Mouse (Mus musculus) liver, adult (tissue): ENCODE results near the gene Rbm20.

ENCODE experiments used
- GATA4 ChIP-seq: IDR thresholded peaks from 2 replicates; pipeline ENCODE4 v1.6.1; 2014; ENCODE audit warnings: mild to moderate bottlenecking, low read length; ENCODE audit not compliant: insufficient replicate concordance

Rbm20 gene

GRCm38 (mm10) chr19:53869427-53870385, 192.6 kb downstream of the Rbm20 start:
- no peak for TF ChIP-seq GATA4

GRCm38 (mm10) chr19:53870568-53870967, 193.5 kb downstream of the Rbm20 start:
- no peak for TF ChIP-seq GATA4

GRCm38 (mm10) chr19:53871502-53871901, 194.4 kb downstream of the Rbm20 start:
- no peak for TF ChIP-seq GATA4

- no peak for TF ChIP-seq GATA4
Measured at GRCm38 (mm10) chr19:53872994-53873713, 196.0 kb downstream of the Rbm20 start.

- no peak for TF ChIP-seq GATA4
Measured at GRCm38 (mm10) chr19:53875246-53875645, 198.1 kb downstream of the Rbm20 start.

- TF ChIP-seq GATA4 = no peak
Measured at GRCm38 (mm10) chr19:53877779-53878178, 200.7 kb downstream of the Rbm20 start.

- no peak for TF ChIP-seq GATA4
Measured at GRCm38 (mm10) chr19:53880460-53880859, 203.4 kb downstream of the Rbm20 start.

- TF ChIP-seq GATA4 = no peak
Measured at GRCm38 (mm10) chr19:53881786-53882185, 204.7 kb downstream of the Rbm20 start.

GRCm38 (mm10) chr19:53885450-53885849, 208.3 kb downstream of the Rbm20 start:
- TF ChIP-seq GATA4 = no peak

- no peak for TF ChIP-seq GATA4
Measured at GRCm38 (mm10) chr19:53886576-53887370, 209.7 kb downstream of the Rbm20 start.

- no peak for TF ChIP-seq GATA4
Measured at GRCm38 (mm10) chr19:53887822-53888221, 210.7 kb downstream of the Rbm20 start.

- no peak for TF ChIP-seq GATA4
Measured at GRCm38 (mm10) chr19:53888331-53888730, 211.2 kb downstream of the Rbm20 start.

GRCm38 (mm10) chr19:53889555-53889954, 212.4 kb downstream of the Rbm20 start:
- TF ChIP-seq GATA4 = no peak

- TF ChIP-seq GATA4 = no peak
Measured at GRCm38 (mm10) chr19:53890274-53890673, 213.2 kb downstream of the Rbm20 start.

GRCm38 (mm10) chr19:53890781-53891251, 213.7 kb downstream of the Rbm20 start:
- TF ChIP-seq GATA4 = no peak
